Mouse (Mus musculus) cerebellum, adult 2 months (tissue): Measurements from ENCODE around the gene Phactr3.

Experiments used
- CTCF ChIP-seq: fragments of 200-500 bp; IDR thresholded peaks from 2 replicates; pipeline ENCODE4 v1.5.1; 2011; ENCODE audit warnings: low read depth, mild to moderate bottlenecking, control low read depth, low read length, moderate library complexity, borderline replicate concordance; ENCODE audit not compliant: insufficient read depth
- POLR2A ChIP-seq: fragments of 200-500 bp; IDR thresholded peaks from 2 replicates; pipeline ENCODE4 v1.6.1; 2011; ENCODE audit warnings: low read length, control low read depth, borderline replicate concordance; ENCODE audit not compliant: insufficient read depth

GRCm38 (mm10) chr2:178220148-178220717, 101.5 kb downstream of the Phactr3 start:
- TF ChIP-seq POLR2A (no peak), CTCF (no peak)
